Mouse (Mus musculus) G1E (cell line): ENCODE results near the gene Toporsl.

Source experiments
- CTCF ChIP-seq: IDR thresholded peaks from 2 replicates; pipeline ENCODE4 v1.5.1; 2012; ENCODE audit warnings: low read depth, low read length, inconsistent platforms, mixed read lengths
- GATA1 ChIP-seq: IDR thresholded peaks from 2 replicates; pipeline ENCODE4 v1.6.1; 2012; ENCODE audit warnings: borderline replicate concordance, low read length, inconsistent platforms, mixed read lengths
- GATA2 ChIP-seq: IDR thresholded peaks from 2 replicates; pipeline ENCODE4 v1.6.1; 2012; ENCODE audit warnings: low read depth, low read length, inconsistent platforms, borderline replicate concordance
- POLR2AphosphoS5 ChIP-seq: IDR thresholded peaks from 2 replicates; pipeline ENCODE4 v1.6.1; 2012; ENCODE audit warnings: low read depth, low read length, inconsistent platforms; ENCODE audit not compliant: insufficient replicate concordance
- TAL1 ChIP-seq: conservative IDR thresholded peaks from 2 replicates; pipeline ENCODE4 v1.6.1; 2012; ENCODE audit warnings: low read depth, low read length, inconsistent platforms, mixed read lengths

DNA sequence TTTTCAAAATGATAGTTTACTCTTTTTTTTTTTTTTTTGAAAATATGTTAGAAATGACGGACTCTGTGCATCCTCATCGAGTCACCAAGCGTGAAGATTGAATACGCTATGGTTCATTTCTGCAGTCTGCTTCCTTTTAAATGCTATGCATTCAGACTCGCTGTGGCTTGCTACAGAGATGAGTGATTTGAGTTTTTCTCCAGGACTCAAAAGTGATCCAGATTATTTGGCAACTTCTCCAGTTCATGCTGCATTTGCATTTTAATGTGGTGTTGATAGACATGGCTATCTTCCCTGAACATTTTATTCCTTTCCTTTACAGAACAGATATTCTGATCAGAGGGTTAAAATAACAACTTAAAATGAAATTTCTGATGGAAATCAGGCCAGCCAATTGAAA lies 65.2 kb downstream of the Toporsl start:
- no peak for TF ChIP-seq CTCF
- TF ChIP-seq TAL1 = no peak
- no peak for TF ChIP-seq GATA1
- TF ChIP-seq POLR2AphosphoS5 = no peak
- TF ChIP-seq GATA2 = no peak
